Mouse (Mus musculus): ENCODE measurements at regions not wholly inside any gene's neighbourhood (a gene's known extent, or its start where the extent isn't known, plus 50 kb on each side); places are given as distances from the start of the nearest gene placed in this dataset.

DNA sequence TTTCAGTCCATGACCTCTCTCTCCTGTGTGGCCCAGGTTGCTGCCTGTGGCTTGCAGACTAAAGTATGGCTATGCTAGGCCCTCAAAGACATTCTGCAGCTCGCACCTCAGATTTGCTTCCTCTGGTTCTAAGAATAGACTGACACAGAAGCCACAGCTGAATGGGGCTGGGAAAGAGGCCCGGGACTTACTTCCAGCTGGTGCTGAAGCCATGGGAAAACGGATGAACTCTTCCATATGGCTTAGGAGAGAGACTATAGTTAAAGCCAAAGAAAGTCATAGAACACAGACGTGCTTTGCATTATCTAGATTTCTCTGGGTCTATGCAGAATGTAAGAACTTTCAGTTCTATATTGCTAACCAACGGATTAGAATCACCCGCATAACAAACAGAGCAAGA lies 107.7 kb downstream of the Fasl start:
- TF ChIP-seq CTCF (conservative IDR thresholded peaks at IDR 0.05; ENCODE audit: low read length) (no peak), POU5F1 (IDR thresholded peaks at IDR 0.05; ENCODE audit: borderline replicate concordance, low read length) (no peak), NANOG (IDR thresholded peaks at IDR 0.05; ENCODE audit: borderline replicate concordance, low read length) (no peak)

Data from E14TG2a.4 (cell line).